Mouse (Mus musculus) embryonic facial prominence, embryonic 12.5 days (tissue): ENCODE measurements around the gene Rflna. TPM values are rescaled to one million over a fixed set of nuclear protein-coding genes. Genes with fewer than 3 reads are reported as not detected.

Experiments
- ATAC-seq: fragments of 200-750 bp; cut with Nextera tagmentation; 2 replicates; pipeline ENCODE4 v1.8.0; 2017; ENCODE audit not compliant: insufficient number of reproducible peaks, insufficient read depth, low FRiP score, low TSS enrichment
- H3K27ac ChIP-seq: fragments of 300-500 bp; sonication (generic); 2 replicates; pipeline ENCODE4 v1.5.1; 2016; ENCODE audit warnings: mild to moderate bottlenecking
- H3K27me3 ChIP-seq: fragments of 300-500 bp; sonication (generic); 2 replicates; pipeline ENCODE4 v1.6.1; 2016; ENCODE audit warnings: mild to moderate bottlenecking, moderate library complexity
- H3K36me3 ChIP-seq: fragments of 300-500 bp; sonication (generic); 2 replicates; pipeline ENCODE4 v1.6.1; 2016; ENCODE audit warnings: mild to moderate bottlenecking
- H3K4me1 ChIP-seq: fragments of 300-500 bp; sonication (generic); 2 replicates; pipeline ENCODE4 v1.6.1; 2016
- H3K4me2 ChIP-seq: fragments of 300-500 bp; sonication (generic); replicated peaks from 2 replicates; pipeline ENCODE4 v1.6.1; 2016; ENCODE audit warnings: mild to moderate bottlenecking, moderate library complexity
- H3K4me3 ChIP-seq: fragments of 300-500 bp; sonication (generic); 2 replicates; pipeline ENCODE4 v1.5.1; 2016; ENCODE audit warnings: mild to moderate bottlenecking
- H3K9ac ChIP-seq: fragments of 300-500 bp; sonication (generic); 2 replicates; pipeline ENCODE4 v1.6.1; 2016; ENCODE audit warnings: mild to moderate bottlenecking, moderate library complexity
- H3K9me3 ChIP-seq: fragments of 300-500 bp; sonication (generic); 2 replicates; pipeline ENCODE4 v1.6.1; 2016; ENCODE audit warnings: mild to moderate bottlenecking, moderate library complexity
- WGBS: fragments of 180-500 bp; shearing (Covaris S2); methylation state at CpG from one replicate; pipeline ENCODE4 v1.1.7; 2016; 5-methylcytosine and 5-hydroxymethylcytosine counted together
- polyA plus RNA-seq: library from polyadenylated mRNA; unstranded; fragments of >200 nt; fragmentation: Nextera tagmentation; extraction: Ambion mirVana; gene quantifications from 2 replicates; pipeline ENCODE4 v1.2.1, GENCODE M21; 2016

Rflna gene
- polyA plus RNA-seq, 1 experiment from 2014 or later: 27.7 TPM

- H3K9ac ChIP-seq: 0 out of 2 replicates have a peak overlapping the region, but pooled peaks have one; percentile 16
- H3K4me2 ChIP-seq: peak overlapping the region; percentile 48
- H3K27me3 ChIP-seq: 0 out of 2 replicates have a peak, but pooled peaks cover 4% of the 10 kb centered on the region
- peaks cover 47% of the 10 kb centered on the region for H3K36me3 ChIP-seq
- H3K9me3 ChIP-seq: no peaks in the 10 kb centered on the region
- peak overlapping the region; percentile 74; the same call in 1 of the 2 replicates for H3K27ac ChIP-seq
- WGBS: 53% methylated on average over 8 of the region's 8 CpGs
- H3K4me1 ChIP-seq: peaks cover 53% of the 10 kb centered on the region
- no peak overlapping the region for H3K4me3 ChIP-seq
- no peak for ATAC-seq
These were observed 52.9 kb downstream of the Rflna start for GRCm38 (mm10) chr5:125055901-125056300.

GRCm38 (mm10) chr5:125056331-125056695 is 53.3 kb downstream of the Rflna start:
- Histone ChIP-seq H3K4me2 (peak overlapping the region; percentile 48), H3K9ac (0 out of 2 replicates have a peak overlapping the region, but pooled peaks have one; percentile 12)
- no peak for ATAC-seq

GRCm38 (mm10) chr5:125056696-125057554 is 53.9 kb downstream of the Rflna start:
- 9% methylated on average over 19 of the region's 19 CpGs for WGBS
- H3K4me1 ChIP-seq: peaks cover 53% of the 10 kb centered on the region
- no peaks in the 10 kb centered on the region for H3K9me3 ChIP-seq
- peaks cover 43% of the 10 kb centered on the region for H3K36me3 ChIP-seq
- H3K27ac ChIP-seq: peak overlapping the region; percentile 74
- H3K4me2 ChIP-seq: peak overlapping the region; percentile 48
- H3K4me3 ChIP-seq: 0 out of 2 replicates have a peak overlapping the region, but pooled peaks have one; percentile 24
- 0 out of 2 replicates have a peak, but pooled peaks cover 4% of the 10 kb centered on the region for H3K27me3 ChIP-seq
- ATAC-seq: peak; percentile 24; the same call in 1 of the 2 replicates
- peak overlapping the region; percentile 39 for H3K9ac ChIP-seq

More at GRCm38 (mm10) chr5:125056331-125056695, 53.3 kb downstream of the Rflna start:
- H3K4me3 ChIP-seq: no peak overlapping the region
- H3K9me3 ChIP-seq: no peaks in the 10 kb centered on the region
- 22% methylated on average over 6 of the region's 6 CpGs for WGBS
- H3K4me1 ChIP-seq: peaks cover 53% of the 10 kb centered on the region
- peaks cover 43% of the 10 kb centered on the region for H3K36me3 ChIP-seq
- peak overlapping the region; percentile 74 for H3K27ac ChIP-seq
- H3K27me3 ChIP-seq: 0 out of 2 replicates have a peak, but pooled peaks cover 4% of the 10 kb centered on the region

GRCm38 (mm10) chr5:125057555-125058266 is 54.7 kb downstream of the Rflna start:
- H3K27me3 ChIP-seq: 0 out of 2 replicates have a peak, but pooled peaks cover 4% of the 10 kb centered on the region
- H3K27ac ChIP-seq: peak overlapping the region; percentile 74
- H3K4me3 ChIP-seq: peak overlapping the region; percentile 24
- peaks cover 40% of the 10 kb centered on the region for H3K36me3 ChIP-seq
- no peaks in the 10 kb centered on the region for H3K9me3 ChIP-seq
- peak; percentile 12; the same call in 1 of the 2 replicates for ATAC-seq
- H3K4me2 ChIP-seq: peak overlapping the region; percentile 48
- 13% methylated on average over 29 of the region's 29 CpGs for WGBS
- H3K4me1 ChIP-seq: peaks cover 53% of the 10 kb centered on the region
- H3K9ac ChIP-seq: peak overlapping the region; percentile 39

- peak overlapping the region; percentile 39 for H3K9ac ChIP-seq
- H3K4me1 ChIP-seq: peaks cover 55% of the 10 kb centered on the region
- WGBS: 1% methylated on average over 29 of the region's 29 CpGs
- peak overlapping the region; percentile 24 for H3K4me3 ChIP-seq
- H3K9me3 ChIP-seq: no peaks in the 10 kb centered on the region
- 0 out of 2 replicates have a peak, but pooled peaks cover 4% of the 10 kb centered on the region for H3K27me3 ChIP-seq
- ATAC-seq: no peak
- H3K27ac ChIP-seq: peak overlapping the region; percentile 74
- H3K4me2 ChIP-seq: peak overlapping the region; percentile 48
- H3K36me3 ChIP-seq: peaks cover 39% of the 10 kb centered on the region
These were observed 55.2 kb downstream of the Rflna start for GRCm38 (mm10) chr5:125058267-125058668.

Other genes starting within 250 kb of the Rflna start
- 13.4 and 13.5 TPM in 2 replicates for gene Ccdc92, start 140.8 kb upstream of the Rflna start, polyA plus RNA-seq
- 116 and 118 TPM in 2 replicates for gene Zfp664, start 140.5 kb upstream of the Rflna start, polyA plus RNA-seq
- 31.6 and 33.4 TPM in 2 replicates for gene Ncor2, start 176.0 kb downstream of the Rflna start, polyA plus RNA-seq